Mouse (Mus musculus) left cerebral cortex, postnatal 36 days (tissue): Measurements from ENCODE around the gene Aasdh. TPM values are rescaled to one million over a fixed set of nuclear protein-coding genes. Genes with fewer than 3 reads are reported as not detected.

Experiments
- DNase-seq, 2 experiments: peaks; one replicate each; pipeline ENCODE4 v3.0.0; 2021 to 2022; ENCODE audit warnings: low spot score in 2 of 2, mixed read lengths in 1 of 2
- intact Hi-C: fragments of 180-260 bp; cut with DNase I; formaldehyde crosslinking; loops from one replicate; pipeline ENCODE4 v1.15.1; 2025
- total RNA-seq, 2 experiments: library from RNA; stranded (reverse); gene quantifications; 2 replicates each; pipeline ENCODE4 v1.2.3; 2021

Aasdh gene
- total RNA-seq, 2 experiments from 2014 or later = 22.8 to 25.0 TPM

- DNase-seq = no peak
- intact Hi-C loops = no loop called here
Observed at GRCm38 (mm10) chr5:76851316-76851715, 54.0 kb downstream of the Aasdh start.

DNA sequence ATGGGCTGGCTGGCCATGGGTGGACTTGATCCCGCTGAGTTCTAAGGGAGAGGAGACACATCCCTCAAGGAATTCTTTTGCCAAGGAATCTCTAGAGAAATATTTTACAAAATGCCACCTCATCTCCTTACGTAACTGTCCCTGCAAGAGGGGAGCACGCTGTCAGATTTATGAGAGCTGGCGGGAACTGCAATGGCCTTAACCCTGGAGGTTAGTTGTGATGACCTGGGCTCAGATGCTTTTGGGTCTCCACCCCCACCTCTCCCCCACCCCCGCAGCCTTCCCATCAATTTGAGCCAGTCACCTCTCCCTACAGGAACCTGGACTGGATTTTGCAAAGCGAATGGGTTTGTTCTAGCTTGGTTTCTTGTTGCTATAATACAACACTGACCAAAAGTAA lies 58.2 kb downstream of the Aasdh start:
- no peak for DNase-seq
- intact Hi-C loops = no loop called here

GRCm38 (mm10) chr5:76844618-76845186 lies 60.6 kb downstream of the Aasdh start:
- intact Hi-C loops = loop anchor here (5.0 kb wide), 2 partner anchors 62 to 187 kb away; partner anchors contain the start of gene C530008M17Rik
- DNase-seq = no peak

GRCm38 (mm10) chr5:76843851-76844419 lies 61.4 kb downstream of the Aasdh start:
- intact Hi-C loops = loop anchor here (5.0 kb wide), 2 partner anchors 62 to 187 kb away; partner anchors contain the start of gene C530008M17Rik
- DNase-seq = no peak

DNA sequence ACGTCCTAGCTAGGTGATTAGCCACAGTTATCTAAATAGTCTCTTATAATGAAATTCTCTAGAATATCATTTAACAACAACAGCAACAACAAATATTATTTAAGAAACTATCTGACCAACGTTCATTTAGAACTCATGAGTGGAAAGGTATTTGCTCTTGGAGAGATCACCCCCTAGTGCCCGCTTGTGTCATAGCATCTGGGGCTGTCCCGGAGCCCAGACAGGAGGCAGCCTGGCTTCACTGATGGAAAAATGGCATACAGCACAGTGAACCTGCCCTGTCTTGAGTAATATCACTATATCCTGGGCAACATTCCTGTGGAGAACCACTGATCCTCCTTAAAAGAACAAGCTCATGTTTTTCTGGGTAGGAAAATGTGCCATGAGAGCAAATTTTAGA lies 61.9 kb downstream of the Aasdh start:
- peak; percentile 54 to 75 for DNase-seq
- intact Hi-C loops = loop anchor here (5.0 kb wide), 2 partner anchors 61 to 186 kb away; partner anchors contain the start of gene C530008M17Rik

GRCm38 (mm10) chr5:76841859-76842258 lies 63.5 kb downstream of the Aasdh start:
- intact Hi-C loops = loop anchor here (5.0 kb wide), 2 partner anchors 60 to 185 kb away; partner anchors contain the start of gene C530008M17Rik
- no peak for DNase-seq

DNA sequence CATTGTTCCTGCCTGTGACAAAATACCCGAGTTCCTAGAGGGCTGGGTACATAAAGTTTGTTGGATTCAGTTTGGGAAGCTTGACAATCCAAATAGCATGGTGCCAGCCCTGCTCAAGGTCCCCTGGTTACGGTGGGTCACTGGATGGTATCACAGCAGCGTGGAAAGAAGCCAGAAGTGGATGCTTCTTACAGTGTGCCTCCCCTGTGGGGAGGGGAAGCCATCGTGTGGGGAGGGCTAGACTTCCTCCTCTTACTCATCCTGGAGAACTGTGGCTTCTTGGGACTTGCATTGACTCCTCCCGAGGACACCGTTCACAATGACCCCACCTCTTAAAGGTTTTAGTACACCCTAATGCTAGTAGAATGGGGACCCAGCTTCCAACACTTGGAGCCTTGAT lies 65.5 kb downstream of the Aasdh start:
- intact Hi-C loops = loop anchor here (5.0 to 10.0 kb wide), 3 partner anchors 57 to 182 kb away; partner anchors contain the start of gene C530008M17Rik
- no peak for DNase-seq

- intact Hi-C loops = loop anchor here (10.0 kb wide), 1 partner anchor 72 kb away; no protein-coding TSS in a partner anchor
- no peak for DNase-seq
Observed at GRCm38 (mm10) chr5:76837018-76837417, 68.3 kb downstream of the Aasdh start.

GRCm38 (mm10) chr5:76832529-76833210 lies 72.6 kb downstream of the Aasdh start:
- intact Hi-C loops = loop anchor here (10.0 kb wide), 1 partner anchor 68 kb away; no protein-coding TSS in a partner anchor
- DNase-seq = no peak

- intact Hi-C loops = loop anchor here (5.0 kb wide), 1 partner anchor 46 kb away; no protein-coding TSS in a partner anchor
- DNase-seq = no peak
Observed at GRCm38 (mm10) chr5:76828527-76829240, 76.6 kb downstream of the Aasdh start.

Other genes with a start within 250 kb of the Aasdh start
- 10 to 100 TPM; 51.8 to 53.5 TPM for gene C530008M17Rik, start 249.0 kb downstream of the Aasdh start, total RNA-seq
- 10 to 100 TPM; 87.8 to 95.7 TPM for gene Paics, start 45.8 kb upstream of the Aasdh start, total RNA-seq
- gene Ppat, start 46.1 kb upstream of the Aasdh start, total RNA-seq = 10 to 100 TPM; 17.3 to 18.7 TPM
- 100 to 1,000 TPM in 1 of 2 experiments, 10 to 100 TPM in 1; 95.5 to 105 TPM for gene Srp72, start 69.2 kb upstream of the Aasdh start, total RNA-seq
- not detected for gene Arl9, start 98.5 kb upstream of the Aasdh start, total RNA-seq
- gene Thegl, start 110.5 kb upstream of the Aasdh start, total RNA-seq = under 1 TPM; 0.29 to 0.39 TPM
- 10 to 100 TPM; 28.6 to 28.8 TPM for gene Hopx, start 209.6 kb upstream of the Aasdh start, total RNA-seq